In the genomic region with DNA sequence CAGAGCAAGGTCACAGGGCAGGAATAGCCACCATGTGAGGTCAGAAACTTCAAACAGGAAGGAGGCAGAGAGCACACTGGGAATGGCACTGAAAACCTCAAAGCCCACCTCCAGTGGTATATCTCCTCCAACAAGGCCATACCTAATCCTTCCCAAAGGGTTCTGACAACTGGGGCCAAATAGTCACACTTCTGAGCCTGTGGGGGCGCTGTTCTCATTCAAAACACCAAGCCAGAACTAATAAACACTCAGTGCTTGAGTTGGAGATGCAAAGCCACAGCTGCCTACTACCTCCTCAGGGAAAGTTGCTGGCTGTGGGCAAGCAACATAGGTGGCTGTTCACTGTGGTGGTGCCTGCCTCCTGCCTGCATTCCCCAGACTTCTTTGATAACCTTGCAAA, we compare ENCODE assay signal across 13 mouse cellular contexts.
DNase-seq lines count a peak whose midpoint lies in the region; ATAC-seq and TF ChIP-seq lines count a peak whose summit lies in the region.
"Had no signal": no experiment of that assay in that cellular context is flagged by ENCODE, and none has a peak within 500 bp of the region (broad histone marks: within the 10 kb centered on the region; RNA-seq: fewer than 3 reads in every experiment).

No protein-coding gene starts in this region.

- ATAC-seq in CD4-positive, CD25-positive, alpha-beta regulatory T cell, adult 4 months = no peak
- ATAC-seq in kidney, postnatal 0 days (replicated peaks; ENCODE audit: low FRiP score, low read depth) = no peak
- no peak for ATAC-seq in stomach, postnatal 0 days (ENCODE audit: low FRiP score, low TSS enrichment)

- H3K27me3 ChIP-seq in kidney, postnatal 0 days (ENCODE audit: insufficient read depth, low read length) = no peaks in the 10 kb centered on the region
- no peaks in the 10 kb centered on the region for H3K27me3 ChIP-seq in stomach, postnatal 0 days (ENCODE audit: control insufficient read depth, insufficient read depth, low read length)
- H3K27me3 ChIP-seq: hindbrain, embryonic 15.5 days had no signal

- no peak overlapping the region for H3K4me3 ChIP-seq in kidney, postnatal 0 days (replicated peaks; ENCODE audit: low read depth, low read length)
- H3K4me3 ChIP-seq in stomach, postnatal 0 days (ENCODE audit: low read depth, low read length) = no peak overlapping the region
- H3K4me3 ChIP-seq: heart, embryonic 13.5 days; hindbrain, embryonic 15.5 days had no signal

- no peaks in the 10 kb centered on the region for H3K4me1 ChIP-seq in kidney, postnatal 0 days (replicated peaks; ENCODE audit: insufficient read depth, low read length)
- no peaks in the 10 kb centered on the region for H3K4me1 ChIP-seq in stomach, postnatal 0 days (replicated peaks; ENCODE audit: control insufficient read depth, insufficient read depth)
- H3K4me1 ChIP-seq: hindbrain, embryonic 15.5 days had no signal

- H3K36me3 ChIP-seq in kidney, postnatal 0 days (ENCODE audit: insufficient read depth, low read length) = no peaks in the 10 kb centered on the region
- no peaks in the 10 kb centered on the region for H3K36me3 ChIP-seq in stomach, postnatal 0 days (ENCODE audit: control insufficient read depth, insufficient read depth, low read length)
- H3K36me3 ChIP-seq: heart, embryonic 13.5 days; hindbrain, embryonic 15.5 days had no signal

- no peaks in the 10 kb centered on the region for H3K9me3 ChIP-seq in kidney, postnatal 0 days (replicated peaks; ENCODE audit: low read length)
- H3K9me3 ChIP-seq in stomach, postnatal 0 days (ENCODE audit: control insufficient read depth, low read length) = no peaks in the 10 kb centered on the region
- H3K9me3 ChIP-seq: heart, embryonic 13.5 days; hindbrain, embryonic 15.5 days had no signal

- peak; percentile 26 for DNase-seq in CD4-positive, CD25-positive, alpha-beta regulatory T cell, adult 2 months (ENCODE audit: low read depth, low spot score)
- DNase-seq in kidney, postnatal 0 days (ENCODE audit: low spot score) = peak; percentile 52
- DNase-seq in kidney, adult 8-10 months = no peak
- peak; percentile 29 for DNase-seq in thymus, postnatal 0 days (ENCODE audit: low spot score)
- DNase-seq in thymus, adult 18-20 months = no peak
- no peak for DNase-seq in stomach, postnatal 0 days (ENCODE audit: low spot score)
- DNase-seq in B cell, adult 2 months = no peak
- DNase-seq: cerebellum, adult 8-10 months; kidney, postnatal 14 days; thymus, adult 2 months had no signal

- 14% methylated on average over 1 of the region's 1 CpGs for WGBS in kidney, postnatal 0 days
- WGBS in stomach, postnatal 0 days = 26% methylated on average over 1 of the region's 1 CpGs

- H3K9ac ChIP-seq in kidney, postnatal 0 days (ENCODE audit: low read depth, low read length) = no peak overlapping the region
- H3K9ac ChIP-seq in stomach, postnatal 0 days (ENCODE audit: low read length) = no peak overlapping the region
- H3K9ac ChIP-seq: heart, embryonic 13.5 days; hindbrain, embryonic 15.5 days had no signal

- TF ChIP-seq EP300 in stomach, postnatal 0 days (optimal IDR thresholded peaks at IDR 0.05) = no peak

- no peak overlapping the region for H3K27ac ChIP-seq in kidney, postnatal 0 days
- H3K27ac ChIP-seq in stomach, postnatal 0 days (replicated peaks) = no peak overlapping the region
- H3K27ac ChIP-seq: heart, embryonic 13.5 days; hindbrain, embryonic 15.5 days had no signal

- TF ChIP-seq CTCF in kidney, postnatal 0 days (IDR thresholded peaks at IDR 0.05; ENCODE audit: low read depth) = peak; percentile 58
- peak; percentile 60 for TF ChIP-seq CTCF in stomach, postnatal 0 days (IDR thresholded peaks at IDR 0.05; ENCODE audit: low read depth)

- H3K4me2 ChIP-seq in kidney, postnatal 0 days (ENCODE audit: low read length) = no peak overlapping the region
- no peak overlapping the region for H3K4me2 ChIP-seq in stomach, postnatal 0 days (replicated peaks; ENCODE audit: low read depth)
- H3K4me2 ChIP-seq: heart, embryonic 13.5 days; hindbrain, embryonic 15.5 days had no signal

Comparison
In these comparisons a context has a peak if more than half of its experiments do, and no peak if none do; other contexts are left out.
1. DNase-seq: peak in CD4-positive, CD25-positive, alpha-beta regulatory T cell, adult 2 months (single experiment), kidney, postnatal 0 days (single experiment) and thymus, postnatal 0 days (single experiment); none in kidney, adult 8-10 months (0 of 2), thymus, adult 18-20 months (0 of 2), stomach, postnatal 0 days (single experiment) and B cell, adult 2 months (0 of 2).